Mouse (Mus musculus): ENCODE results near the gene Rtl5.
"Not testable (repeated sequence)": the region's sequence is repeated elsewhere in the genome, so short reads cannot be mapped to it uniquely, and the experiment has no call there.

Gene Rtl5

DNA sequence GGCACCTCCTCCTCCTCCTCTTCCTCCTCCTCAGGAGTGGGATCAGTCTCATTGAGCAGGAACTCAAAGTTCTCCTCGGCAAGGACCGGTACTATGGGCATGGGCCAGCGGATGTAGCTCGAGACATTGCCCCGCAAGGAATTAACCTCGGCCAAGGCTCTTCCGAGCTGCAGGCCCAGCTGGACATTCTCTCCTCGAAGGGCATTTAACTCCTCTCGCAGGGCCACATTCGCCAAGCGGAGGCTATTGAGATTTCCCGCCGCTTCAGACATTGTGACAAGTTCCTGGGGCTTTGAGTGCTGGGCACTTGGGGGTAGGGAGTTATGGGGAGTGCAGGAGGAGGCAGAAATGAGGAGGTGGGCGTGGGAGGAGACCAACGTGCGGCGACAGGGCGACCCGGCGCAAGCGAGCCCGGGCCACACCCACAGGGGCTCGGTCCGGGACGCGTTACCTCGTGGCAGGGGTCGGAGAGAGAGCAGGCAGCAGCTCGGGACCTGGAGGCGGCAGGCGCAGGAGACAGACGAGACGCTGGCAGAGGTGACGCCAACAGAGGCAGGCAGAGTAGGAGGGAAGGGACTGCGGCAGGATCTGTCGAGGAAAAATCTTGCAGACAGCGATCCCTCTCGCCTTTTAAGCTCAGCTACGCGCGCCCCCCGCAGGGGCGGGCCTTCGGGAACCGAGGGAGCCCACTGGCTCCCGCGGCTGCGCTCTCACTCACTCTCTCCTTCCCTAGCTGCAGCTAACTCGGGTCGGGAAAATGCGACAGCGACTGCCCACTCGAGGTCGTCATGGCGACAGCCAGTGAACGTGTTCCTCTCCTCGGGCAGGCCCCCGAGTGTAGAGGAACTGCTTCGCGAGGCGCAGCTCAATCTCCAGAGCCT lies at the start of gene Rtl5:
Rtl5 (minus strand) TSS at position 714 of the 881 bp plus-strand sequence.
- in situ Hi-C loops (cut with MboI; ENCODE audit: low pct_unique_long_range_greater_than_20kb in 1 of 2, low sequenced_read_pairs in 2 of 2, unreplicated experiment in 1 of 2): loop anchor here in 1 of 2 experiments (25.0 kb wide), 1 partner anchor 109 kb away; no protein-coding TSS in a partner anchor

DNA sequence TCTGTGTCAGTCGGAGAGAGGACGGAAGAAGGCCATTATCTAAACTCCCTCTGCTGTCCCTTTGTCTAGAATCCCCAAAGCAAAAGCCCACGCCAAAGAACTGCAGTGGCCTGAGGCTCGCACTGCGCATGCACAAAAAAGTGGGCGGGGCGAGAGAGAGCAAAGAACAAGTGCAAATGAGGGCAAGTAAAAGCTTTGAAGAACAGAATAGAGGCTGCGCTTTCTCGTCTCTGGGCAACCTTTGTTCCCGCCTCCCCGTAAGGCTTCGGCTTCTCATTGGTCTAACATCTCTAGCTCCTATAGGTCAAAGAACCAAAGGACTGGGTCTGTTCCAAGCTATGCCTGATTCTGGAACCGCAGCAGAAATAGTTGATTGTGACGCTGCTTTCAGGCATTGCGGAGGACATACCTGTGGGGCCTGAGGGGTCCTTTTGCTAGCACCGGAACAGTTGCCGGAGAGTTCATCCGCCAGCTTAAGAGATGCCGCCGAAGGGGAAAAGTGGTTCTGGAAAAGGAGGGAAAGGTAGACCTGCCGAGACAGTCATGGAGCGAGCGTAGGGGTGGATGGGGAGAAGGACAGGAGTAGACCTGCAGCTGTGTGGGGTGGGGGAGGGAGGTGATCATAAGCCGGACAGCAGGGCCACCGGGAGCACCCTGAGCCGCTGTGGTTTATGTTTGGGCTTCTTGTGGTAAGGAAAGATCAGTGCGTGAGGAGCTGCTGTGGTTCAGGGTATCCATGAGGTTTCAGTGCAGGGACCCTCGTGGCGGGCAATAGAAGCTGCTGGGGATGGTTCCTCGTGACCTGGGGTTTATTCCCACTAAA lies 48.1 kb upstream of the Rtl5 start, which contains the start of gene Pin4:
Pin4 (plus strand) TSS at position 406 of the 823 bp plus-strand sequence.
- in situ Hi-C loops (cut with MboI; ENCODE audit: low pct_unique_long_range_greater_than_20kb in 1 of 2, low sequenced_read_pairs in 2 of 2, unreplicated experiment in 1 of 2): no loop called here

DNA sequence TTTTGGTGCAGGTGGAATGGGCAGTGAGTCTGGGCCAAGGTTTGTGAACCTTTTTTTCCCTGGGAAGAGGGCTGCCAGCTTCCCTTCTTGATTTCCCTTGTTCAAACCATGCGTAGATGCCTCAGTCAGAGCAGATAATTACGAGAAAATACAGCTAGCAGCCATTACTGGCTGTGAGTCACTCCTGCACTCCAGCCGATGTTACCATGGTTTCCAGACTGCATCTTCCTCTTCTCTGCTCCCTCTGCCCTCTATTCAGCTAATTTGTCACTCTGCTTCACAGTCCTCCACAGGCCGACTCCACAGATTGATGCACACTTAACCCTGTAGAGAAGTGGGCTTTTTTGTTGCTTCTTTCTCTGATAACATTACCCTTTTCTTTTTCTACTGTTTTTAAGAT lies 44.6 kb upstream of the Rtl5 start:
- in situ Hi-C loops (cut with MboI; ENCODE audit: low pct_unique_long_range_greater_than_20kb in 1 of 2, low sequenced_read_pairs in 2 of 2, unreplicated experiment in 1 of 2): no loop called here

DNA sequence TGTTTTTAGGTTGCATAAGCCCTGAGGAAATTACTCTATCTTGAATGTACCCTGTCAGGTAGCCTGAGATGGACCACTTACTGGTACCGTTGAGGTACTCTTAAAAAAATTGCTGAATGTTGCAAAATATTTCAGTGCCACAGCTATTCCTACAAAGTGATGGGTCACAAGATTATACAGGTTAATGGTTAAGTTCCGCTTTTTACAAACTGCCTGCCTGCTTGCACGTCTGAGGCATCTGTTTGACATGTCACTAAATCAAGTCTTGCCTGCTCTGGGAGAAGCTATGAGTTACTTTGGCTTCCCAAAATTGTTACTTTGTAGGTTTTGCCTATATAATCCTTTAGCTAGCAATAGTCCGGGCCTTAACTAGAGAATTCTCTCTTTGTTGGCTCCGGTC lies 38.2 kb upstream of the Rtl5 start:
- in situ Hi-C loops (cut with MboI; ENCODE audit: low pct_unique_long_range_greater_than_20kb in 1 of 2, low sequenced_read_pairs in 2 of 2, unreplicated experiment in 1 of 2): not testable (repeated sequence)

DNA sequence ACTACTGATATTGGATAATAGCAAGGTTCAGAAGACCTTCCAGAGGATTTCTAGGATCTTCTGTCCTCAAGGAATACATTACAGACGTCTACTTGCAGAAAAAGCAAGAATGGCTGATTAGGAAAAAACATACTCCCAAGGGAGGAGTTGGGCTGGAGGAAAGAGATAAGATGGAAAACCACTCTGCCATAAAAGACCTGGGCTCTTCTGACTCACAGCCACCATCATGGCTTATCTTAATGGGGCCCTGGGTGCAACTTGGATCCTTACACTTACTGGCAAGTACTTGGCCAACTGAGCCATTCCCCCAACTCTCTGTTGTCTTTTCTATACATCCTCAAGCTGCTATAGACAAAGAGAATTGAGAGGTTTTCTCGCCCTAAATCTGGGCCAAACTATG lies 32.7 kb upstream of the Rtl5 start:
- in situ Hi-C loops (cut with MboI; ENCODE audit: low pct_unique_long_range_greater_than_20kb in 1 of 2, low sequenced_read_pairs in 2 of 2, unreplicated experiment in 1 of 2): not testable (repeated sequence)

DNA sequence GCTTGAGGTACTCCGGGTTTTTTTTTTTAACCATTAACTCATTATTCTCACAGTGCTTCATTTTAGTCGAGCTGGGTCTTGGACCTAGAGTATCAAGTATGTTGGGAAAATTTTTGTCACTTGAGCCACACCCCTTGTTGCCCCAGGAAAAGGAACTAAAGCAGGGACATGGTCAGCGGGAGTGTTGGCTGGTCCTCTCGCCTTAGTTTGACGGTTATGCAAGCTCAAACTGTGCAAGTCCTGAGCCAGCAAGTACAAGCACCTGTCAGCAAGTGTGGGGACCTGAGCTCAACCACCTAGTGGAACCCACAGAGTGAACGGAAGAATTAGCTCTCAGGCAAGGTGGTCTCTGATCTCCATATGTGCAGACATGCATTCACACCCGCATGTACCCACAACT lies 30.8 kb upstream of the Rtl5 start:
- in situ Hi-C loops (cut with MboI; ENCODE audit: low pct_unique_long_range_greater_than_20kb in 1 of 2, low sequenced_read_pairs in 2 of 2, unreplicated experiment in 1 of 2): no loop called here

DNA sequence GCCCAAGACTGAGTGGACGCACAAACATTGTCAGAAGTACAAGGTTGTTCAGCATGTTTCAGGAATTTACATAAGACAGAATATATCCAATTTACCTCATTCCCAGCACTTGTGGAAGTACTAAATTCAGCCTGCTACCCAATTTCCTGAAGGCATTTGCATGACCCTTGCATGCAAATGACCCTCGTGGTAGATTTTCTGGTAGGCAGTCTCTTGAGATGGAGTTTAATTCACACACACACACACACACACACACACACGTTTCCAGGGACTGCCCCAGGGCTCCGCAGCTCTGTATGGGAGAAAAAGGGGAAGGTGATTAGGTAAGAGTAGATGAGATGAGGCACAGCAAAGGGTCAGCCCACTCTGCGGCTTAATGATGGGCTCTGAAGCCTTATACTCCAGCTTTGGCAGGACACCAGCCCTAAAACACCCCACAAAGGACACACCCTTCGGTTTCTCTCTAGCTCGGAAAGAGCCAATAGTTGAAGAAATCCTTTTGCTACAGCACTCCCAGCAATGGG lies 23.3 kb upstream of the Rtl5 start:
- in situ Hi-C loops (cut with MboI; ENCODE audit: low pct_unique_long_range_greater_than_20kb in 1 of 2, low sequenced_read_pairs in 2 of 2, unreplicated experiment in 1 of 2): no loop called here

DNA sequence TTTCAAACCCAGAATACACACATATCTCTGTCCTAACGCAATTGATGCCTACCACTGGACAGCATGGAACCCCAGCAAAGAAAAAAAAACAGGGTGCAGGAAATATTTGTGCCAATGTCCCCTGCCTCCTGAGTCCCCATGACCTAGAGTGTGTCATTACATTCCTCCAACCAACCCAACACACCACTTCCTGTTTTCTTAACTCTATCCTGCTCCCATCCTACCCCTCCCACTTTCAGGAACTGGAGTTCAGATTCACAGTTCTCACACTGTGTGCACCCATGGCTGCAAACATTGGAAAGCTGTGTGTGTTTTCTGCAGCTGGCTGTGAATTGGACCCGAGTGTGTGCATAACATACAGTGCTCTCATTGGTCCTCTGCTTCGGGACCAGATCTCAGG lies 19.5 kb upstream of the Rtl5 start:
- in situ Hi-C loops (cut with MboI; ENCODE audit: low pct_unique_long_range_greater_than_20kb in 1 of 2, low sequenced_read_pairs in 2 of 2, unreplicated experiment in 1 of 2): no loop called here

DNA sequence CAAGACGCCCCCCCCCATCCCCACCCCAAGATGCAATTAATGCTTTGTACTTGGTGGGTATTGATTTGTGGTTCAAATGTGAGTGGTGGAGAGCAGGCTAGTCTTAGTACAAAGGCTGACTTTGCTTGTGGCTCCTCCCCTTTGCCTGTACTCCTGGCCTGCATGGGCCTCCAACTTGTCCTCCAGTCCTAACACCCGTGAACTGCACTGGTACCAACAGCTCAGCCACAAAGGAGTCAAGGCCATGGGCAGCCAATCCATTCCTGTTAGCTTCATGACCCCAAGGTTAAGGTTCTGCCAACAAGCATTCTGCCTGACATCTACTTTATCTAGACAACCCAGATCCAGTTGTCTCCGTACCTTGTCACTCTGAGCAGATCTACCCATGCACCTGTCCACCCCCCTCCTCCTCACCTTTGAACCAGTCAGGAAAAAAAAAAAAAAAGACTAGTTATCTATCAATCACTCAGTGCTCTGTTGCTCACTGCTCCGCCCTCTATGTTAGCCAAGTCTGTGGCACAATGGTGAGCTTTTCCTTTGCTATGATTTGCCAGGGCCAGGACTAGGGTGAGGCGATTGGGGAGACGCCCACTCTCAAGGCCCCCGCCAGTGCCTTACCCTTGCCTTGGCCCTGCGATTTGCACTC lies 14.8 kb upstream of the Rtl5 start:
- in situ Hi-C loops (cut with MboI; ENCODE audit: low pct_unique_long_range_greater_than_20kb in 1 of 2, low sequenced_read_pairs in 2 of 2, unreplicated experiment in 1 of 2): no loop called here

DNA sequence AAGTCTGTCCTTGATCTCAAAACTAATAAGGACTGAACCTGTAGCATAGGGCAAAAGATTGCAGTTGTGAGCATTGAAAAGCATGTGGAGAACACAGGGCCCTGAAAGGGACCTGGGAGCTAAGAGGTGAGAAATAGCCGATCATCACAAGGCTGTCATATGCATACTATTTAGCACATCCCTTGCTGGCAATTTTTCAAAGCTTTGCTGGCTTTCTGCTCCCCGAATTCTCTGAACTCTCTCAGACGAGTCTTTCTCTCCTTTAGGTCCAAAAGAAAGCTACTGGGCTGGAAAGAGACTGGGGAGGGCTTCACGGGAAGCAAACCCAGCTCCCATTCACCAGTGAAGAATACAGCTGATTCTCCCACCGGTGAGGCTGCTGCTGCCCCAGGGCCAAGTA lies 11.2 kb upstream of the Rtl5 start:
- in situ Hi-C loops (cut with MboI; ENCODE audit: low pct_unique_long_range_greater_than_20kb in 1 of 2, low sequenced_read_pairs in 2 of 2, unreplicated experiment in 1 of 2): no loop called here

DNA sequence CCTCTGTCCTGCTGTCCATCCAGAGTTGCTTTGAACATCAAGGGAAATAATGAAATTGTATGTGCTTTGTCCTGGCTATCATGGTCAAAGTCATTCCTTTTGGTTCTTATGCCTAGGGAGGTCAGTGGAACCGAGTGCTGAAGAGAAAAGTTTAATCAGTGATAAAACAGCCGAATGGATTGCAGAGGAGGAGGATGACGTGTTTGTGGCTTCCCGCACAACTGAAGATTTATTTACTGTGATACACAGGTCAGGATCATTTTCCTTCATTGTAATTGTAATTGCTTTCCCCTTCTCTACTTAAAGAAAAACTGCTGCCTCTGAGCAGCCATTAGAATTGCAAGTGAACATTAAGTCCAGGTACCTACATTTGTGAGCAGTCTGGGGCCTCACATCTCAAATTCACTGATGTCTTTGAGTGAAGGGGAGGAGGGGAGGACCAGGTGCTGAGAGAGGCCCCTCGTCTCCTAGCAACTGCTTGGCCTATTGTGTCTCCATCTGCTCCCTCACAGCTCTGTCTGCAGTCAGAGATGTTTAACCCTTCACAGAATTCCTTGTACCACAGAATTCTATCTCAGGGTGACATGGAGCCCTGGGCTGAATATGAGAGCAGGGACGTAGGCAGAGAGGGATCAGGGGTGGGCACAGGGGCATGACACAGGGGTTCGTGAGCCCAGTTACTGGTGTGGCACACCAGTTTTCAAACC lies 10.6 kb upstream of the Rtl5 start:
- in situ Hi-C loops (cut with MboI; ENCODE audit: low pct_unique_long_range_greater_than_20kb in 1 of 2, low sequenced_read_pairs in 2 of 2, unreplicated experiment in 1 of 2): no loop called here

DNA sequence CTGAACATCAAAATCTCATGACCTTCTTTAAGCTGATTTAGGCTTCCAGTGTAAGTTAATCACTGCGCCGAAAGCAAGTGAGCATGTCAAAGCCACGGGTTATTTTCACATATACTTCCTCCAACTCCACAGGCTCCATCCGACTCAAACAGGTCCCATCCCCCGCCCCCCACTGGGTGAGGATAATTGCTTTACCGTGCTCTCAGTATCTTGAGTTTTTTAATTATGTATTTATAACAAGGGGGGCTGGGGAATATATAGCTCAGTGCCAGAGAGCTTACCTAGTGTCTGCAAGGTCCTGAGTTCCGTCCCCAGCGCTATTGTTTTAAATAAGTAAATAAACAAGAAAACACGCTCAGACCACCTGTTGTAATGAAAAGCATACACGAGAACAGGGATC lies 10.0 kb upstream of the Rtl5 start:
- in situ Hi-C loops (cut with MboI; ENCODE audit: low pct_unique_long_range_greater_than_20kb in 1 of 2, low sequenced_read_pairs in 2 of 2, unreplicated experiment in 1 of 2): no loop called here

DNA sequence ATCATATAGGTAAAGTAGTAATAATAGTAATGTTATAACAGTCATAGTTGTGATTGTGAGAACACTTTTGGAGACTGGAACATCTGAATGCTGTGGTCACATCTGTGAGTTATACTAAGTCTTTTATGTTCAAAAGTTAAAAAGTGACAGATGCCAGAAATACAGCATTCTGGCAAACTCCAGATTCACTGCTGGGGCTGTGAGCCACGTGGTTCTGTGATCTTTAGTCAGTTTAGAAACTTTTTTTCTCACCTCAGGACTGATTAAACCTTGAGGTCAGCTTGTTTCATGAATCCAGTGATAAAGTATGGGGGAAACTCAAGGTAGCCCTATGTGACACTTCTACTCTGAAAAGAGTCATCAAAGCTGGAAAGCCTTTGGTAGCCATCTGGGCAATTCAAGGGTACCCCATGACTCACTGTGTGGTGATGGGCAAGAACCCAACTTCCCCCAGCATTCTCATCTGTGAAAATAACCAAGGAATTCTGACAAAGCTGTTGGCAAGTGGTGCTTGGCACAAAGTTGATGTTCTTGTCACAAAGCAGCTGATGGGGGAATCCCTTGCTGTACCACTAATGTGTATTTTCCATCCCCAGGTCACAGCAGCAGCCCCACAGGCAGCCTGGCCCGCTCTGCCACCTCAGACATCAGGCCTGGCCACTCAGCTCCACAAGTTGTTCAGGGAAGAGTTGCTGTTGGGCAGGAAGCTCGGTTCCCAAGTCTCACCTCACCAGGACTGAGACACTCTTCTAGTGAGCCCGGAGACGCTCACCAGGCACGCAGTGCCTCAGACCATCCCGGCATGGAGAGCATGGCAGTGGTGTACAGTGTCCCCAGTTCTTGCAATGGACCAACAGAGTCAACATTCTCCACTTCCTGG lies 6.0 kb upstream of the Rtl5 start:
- in situ Hi-C loops (cut with MboI; ENCODE audit: low pct_unique_long_range_greater_than_20kb in 1 of 2, low sequenced_read_pairs in 2 of 2, unreplicated experiment in 1 of 2): no loop called here

DNA sequence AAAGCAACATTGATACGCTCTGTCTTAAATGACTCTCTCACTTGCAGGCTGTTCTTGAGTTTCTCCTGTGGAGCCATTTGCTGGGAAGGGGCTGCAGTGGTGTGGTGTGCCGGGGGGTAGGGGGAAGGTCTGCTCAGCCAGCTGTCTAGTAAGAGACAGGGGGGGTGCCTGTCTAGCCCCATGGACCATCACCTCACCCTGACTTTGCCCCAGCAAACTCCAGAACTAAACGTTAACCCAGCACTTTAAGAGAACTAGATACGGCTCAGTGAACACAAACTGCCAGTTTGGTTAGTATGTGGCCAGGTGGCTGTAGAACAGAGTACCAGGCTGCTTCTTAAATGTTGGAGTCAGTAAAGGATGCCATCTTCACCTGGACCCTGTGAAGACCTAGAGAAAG lies 4.1 kb upstream of the Rtl5 start:
- in situ Hi-C loops (cut with MboI; ENCODE audit: low pct_unique_long_range_greater_than_20kb in 1 of 2, low sequenced_read_pairs in 2 of 2, unreplicated experiment in 1 of 2): no loop called here

DNA sequence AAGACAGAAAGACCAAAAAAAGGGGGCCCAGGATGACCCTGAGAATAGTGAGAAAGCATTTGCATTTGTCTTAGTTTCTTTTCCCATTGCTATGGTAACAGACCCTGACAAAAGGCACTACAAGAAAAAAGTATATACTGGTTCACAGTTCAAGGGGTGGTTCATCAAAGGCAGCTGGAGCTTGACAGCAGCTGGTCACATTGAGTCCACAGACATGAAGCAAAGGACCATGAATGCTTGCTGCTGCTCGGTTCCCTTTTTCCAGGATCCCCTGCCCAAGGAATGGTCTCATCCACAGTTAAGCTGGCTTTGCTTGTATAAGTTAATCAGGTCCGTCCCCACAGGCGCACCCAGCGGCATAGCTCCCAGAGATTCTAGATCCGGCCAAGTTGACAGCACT lies 3.3 kb upstream of the Rtl5 start:
- in situ Hi-C loops (cut with MboI; ENCODE audit: low pct_unique_long_range_greater_than_20kb in 1 of 2, low sequenced_read_pairs in 2 of 2, unreplicated experiment in 1 of 2): loop anchor here in 1 of 2 experiments (25.0 kb wide), 1 partner anchor 112 kb away; no protein-coding TSS in a partner anchor

DNA sequence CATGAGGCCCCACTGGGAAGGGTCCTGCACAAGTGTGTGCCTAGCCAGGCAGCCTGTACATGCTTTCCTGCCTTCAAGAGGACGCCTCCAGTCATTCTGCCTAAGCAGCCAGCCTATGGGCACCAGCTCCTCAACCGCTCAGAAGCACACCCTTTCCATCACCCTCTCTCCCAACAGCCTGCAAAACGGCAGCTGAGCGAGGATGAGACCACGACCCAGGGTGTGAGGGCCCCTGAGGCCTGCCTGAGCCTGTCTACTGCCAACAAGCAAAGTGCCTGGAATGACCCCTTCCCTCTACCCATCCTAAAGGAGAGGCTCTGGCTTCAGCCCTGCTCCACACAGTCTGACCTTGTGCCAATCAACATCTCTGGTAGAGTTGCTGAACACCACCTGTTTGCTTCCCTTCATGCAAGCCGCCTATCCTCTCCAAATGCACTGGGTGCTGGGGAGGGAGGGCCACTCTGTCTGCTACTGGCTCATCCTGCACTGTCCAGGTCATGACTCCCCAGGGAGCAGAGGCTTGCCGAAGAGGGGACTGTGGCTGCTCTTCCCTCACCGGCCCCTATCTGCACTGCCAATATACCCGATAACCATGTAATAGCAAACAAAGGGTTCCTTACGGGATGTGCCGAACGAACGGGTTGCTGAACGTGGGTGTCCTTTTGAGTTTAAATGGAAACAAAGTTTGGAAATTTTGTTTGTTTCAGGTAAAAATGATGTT lies 2.7 kb upstream of the Rtl5 start:
- in situ Hi-C loops (cut with MboI; ENCODE audit: low pct_unique_long_range_greater_than_20kb in 1 of 2, low sequenced_read_pairs in 2 of 2, unreplicated experiment in 1 of 2): loop anchor here in 1 of 2 experiments (25.0 kb wide), 1 partner anchor 111 kb away; no protein-coding TSS in a partner anchor

DNA sequence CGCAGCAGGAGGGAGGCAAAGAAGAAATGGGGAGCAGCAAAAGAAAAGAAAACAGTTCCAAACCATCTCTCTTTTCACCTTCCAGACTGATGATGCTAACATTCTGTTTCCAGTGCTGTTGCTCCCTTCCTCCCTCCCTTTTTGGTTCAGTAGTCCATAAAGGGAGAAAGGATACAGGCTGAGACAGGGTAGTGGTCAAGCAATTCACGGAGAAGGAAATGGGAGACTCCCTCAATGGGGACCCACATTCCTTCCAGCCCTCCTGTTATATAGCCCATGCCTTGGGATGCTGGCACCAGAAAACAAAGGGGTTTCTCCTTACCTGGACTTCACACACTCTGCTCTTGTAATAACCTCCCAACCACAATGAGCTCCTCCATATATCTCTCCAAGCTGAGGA lies 413 bp upstream of the Rtl5 start:
- in situ Hi-C loops (cut with MboI; ENCODE audit: low pct_unique_long_range_greater_than_20kb in 1 of 2, low sequenced_read_pairs in 2 of 2, unreplicated experiment in 1 of 2): loop anchor here in 1 of 2 experiments (25.0 kb wide), 1 partner anchor 109 kb away; no protein-coding TSS in a partner anchor
